Mouse (Mus musculus) right cerebral cortex, postnatal 14 days (tissue): ENCODE measurements at regions not wholly inside any gene's neighbourhood (a gene's known extent, or its start where the extent isn't known, plus 50 kb on each side); places are given as distances from the start of the nearest gene placed in this dataset.
A peak's percentile ranks its signal among the peaks of the same experiment; 100 is the strongest.

Experiments
- DNase-seq: peaks from one replicate; pipeline ENCODE4 v3.0.0; 2022

GRCm38 (mm10) chr1:63977956-63978355 lies 144.1 kb downstream of the Klf7 start:
- no peak for DNase-seq

GRCm38 (mm10) chr1:63977302-63977888 lies 144.7 kb downstream of the Klf7 start:
- DNase-seq = no peak

- DNase-seq = no peak
Observed at GRCm38 (mm10) chr1:63976862-63977261, 145.2 kb downstream of the Klf7 start.

GRCm38 (mm10) chr1:63967849-63968248 lies 154.2 kb downstream of the Klf7 start:
- no peak for DNase-seq

- DNase-seq = no peak
Observed at GRCm38 (mm10) chr1:63965446-63965845, 156.6 kb downstream of the Klf7 start.

GRCm38 (mm10) chr1:63964519-63964918 lies 157.6 kb downstream of the Klf7 start:
- no peak for DNase-seq

GRCm38 (mm10) chr1:63955701-63956355 lies 166.3 kb downstream of the Klf7 start:
- DNase-seq = no peak

- no peak for DNase-seq
Observed at GRCm38 (mm10) chr1:63954876-63955513, 167.1 kb downstream of the Klf7 start.

GRCm38 (mm10) chr1:63954172-63954571 lies 167.9 kb downstream of the Klf7 start:
- no peak for DNase-seq

- peak; percentile 52 for DNase-seq
Observed at GRCm38 (mm10) chr1:63953229-63953883, 168.7 kb downstream of the Klf7 start.

GRCm38 (mm10) chr1:63951663-63952062 lies 170.4 kb downstream of the Klf7 start:
- no peak for DNase-seq

GRCm38 (mm10) chr1:63947278-63947677 lies 174.8 kb downstream of the Klf7 start:
- no peak for DNase-seq

- DNase-seq = no peak
Observed at GRCm38 (mm10) chr1:63946834-63947233, 175.2 kb downstream of the Klf7 start.

- no peak for DNase-seq
Observed at GRCm38 (mm10) chr1:63944786-63945185, 175.7 kb upstream of the 4933402D24Rik start.

GRCm38 (mm10) chr1:63938416-63938815 lies 169.3 kb upstream of the 4933402D24Rik start:
- DNase-seq = no peak

GRCm38 (mm10) chr1:63937480-63937879 lies 168.4 kb upstream of the 4933402D24Rik start:
- no peak for DNase-seq

GRCm38 (mm10) chr1:63934570-63935280 lies 165.7 kb upstream of the 4933402D24Rik start:
- no peak for DNase-seq

GRCm38 (mm10) chr1:63932484-63932883 lies 163.4 kb upstream of the 4933402D24Rik start:
- DNase-seq = no peak

- DNase-seq = no peak
Observed at GRCm38 (mm10) chr1:63929362-63930125, 160.5 kb upstream of the 4933402D24Rik start.

- no peak for DNase-seq
Observed at GRCm38 (mm10) chr1:63928850-63929249, 159.8 kb upstream of the 4933402D24Rik start.

GRCm38 (mm10) chr1:63928361-63928760 lies 159.3 kb upstream of the 4933402D24Rik start:
- DNase-seq = no peak
